Mouse (Mus musculus) mature B cell (primary cell): ENCODE results near the gene Hmcn1.

ENCODE experiments used
- in situ Hi-C: fragments of 300-500 bp; cut with MboI; formaldehyde crosslinking; loops from 2 replicates; pipeline ENCODE4 v1.14.3; 2019

Hmcn1 gene

GRCm38 (mm10) chr1:150537410-150538128 is 455.7 kb downstream of the Hmcn1 start:
- in situ Hi-C loops, result no loop called here

GRCm38 (mm10) chr1:150535770-150536534 is 457.3 kb downstream of the Hmcn1 start:
- in situ Hi-C loops, result no loop called here

- in situ Hi-C loops, result no loop called here
Observed at GRCm38 (mm10) chr1:150534587-150534986, 458.6 kb downstream of the Hmcn1 start.

GRCm38 (mm10) chr1:150513041-150513440 is 480.2 kb downstream of the Hmcn1 start:
- in situ Hi-C loops, result no loop called here
